Mouse (Mus musculus) sigmoid colon, adult 10 weeks (tissue): ENCODE measurements around the gene Sdr16c6. TPM values are rescaled to one million over a fixed set of nuclear protein-coding genes. Genes with fewer than 3 reads are reported as not detected.

Experiments
- polyA plus RNA-seq: library from polyadenylated mRNA; stranded (reverse); fragments of 350-450 nt; fragmentation: Illumina TruSeq; extraction: RNeasy Lipid Tissue Mini Kit (QIAGEN cat#74804); gene quantifications from one replicate; pipeline ENCODE4 v1.2.3, GENCODE M21; 2014; ENCODE audit warnings: low read depth, low replicate concordance

Sdr16c6 gene
- 5.7 TPM for polyA plus RNA-seq

DNA sequence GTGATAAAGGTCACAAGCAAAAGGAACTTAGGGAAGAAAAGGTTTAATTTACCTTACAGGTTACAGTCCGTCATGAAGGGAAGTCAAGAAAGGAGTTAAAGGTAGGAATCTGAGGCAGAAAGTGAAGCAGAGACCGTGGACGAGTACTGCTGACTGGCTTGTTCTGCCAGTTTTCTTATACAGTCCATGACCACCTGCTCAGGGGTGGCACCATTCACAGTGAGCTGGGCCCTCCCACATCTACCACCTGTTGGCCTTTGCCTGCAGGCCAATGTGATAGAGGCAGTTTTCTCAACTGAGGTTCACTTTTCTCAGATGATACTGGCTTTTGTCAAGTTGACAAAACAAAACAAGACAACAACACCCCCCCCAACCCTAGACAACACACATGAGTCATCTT is at the start of gene Sdr16c6:
TSS of gene Sdr16c6 (minus strand) at position 151 of the 400 bp plus-strand sequence.

Other genes with a start within 250 kb of the Sdr16c6 start
- gene Gm11808, start 103.9 kb downstream of the Sdr16c6 start, polyA plus RNA-seq, result 5.4 TPM